Mouse (Mus musculus) olfactory bulb, adult 2 months (tissue): ENCODE measurements around the gene Gm21312.
"Not testable (repeated sequence)": the region's sequence is repeated elsewhere in the genome, so short reads cannot be mapped to it uniquely, and the experiment has no call there.

Experiments used
- CTCF ChIP-seq: fragments of 200-500 bp; IDR thresholded peaks from 2 replicates; pipeline ENCODE4 v1.5.1; 2012; ENCODE audit warnings: low read depth, mild to moderate bottlenecking, low read length, moderate library complexity; ENCODE audit not compliant: insufficient read depth
- POLR2A ChIP-seq: fragments of 200-500 bp; IDR thresholded peaks from 2 replicates; pipeline ENCODE4 v1.6.1; 2012; ENCODE audit warnings: mild to moderate bottlenecking, low read depth, low read length, moderate library complexity; ENCODE audit not compliant: insufficient read depth

- TF ChIP-seq CTCF, POLR2A: not testable (repeated sequence)
Observed at GRCm38 (mm10) chr10:104185233-104185632, 8.4 kb downstream of the Gm21312 start, which contains the start of gene Gm20765.
